Mouse (Mus musculus) forelimb bud, embryonic 11.5 days (tissue): ENCODE measurements at regions not wholly inside any gene's neighbourhood (a gene's known extent, or its start where the extent isn't known, plus 50 kb on each side); places are given as distances from the start of the nearest gene placed in this dataset.

Source experiments
- DNase-seq: peaks from one replicate; pipeline ENCODE4 v3.0.0-alpha.2; 2012; ENCODE audit warnings: low read depth, low spot score

DNA sequence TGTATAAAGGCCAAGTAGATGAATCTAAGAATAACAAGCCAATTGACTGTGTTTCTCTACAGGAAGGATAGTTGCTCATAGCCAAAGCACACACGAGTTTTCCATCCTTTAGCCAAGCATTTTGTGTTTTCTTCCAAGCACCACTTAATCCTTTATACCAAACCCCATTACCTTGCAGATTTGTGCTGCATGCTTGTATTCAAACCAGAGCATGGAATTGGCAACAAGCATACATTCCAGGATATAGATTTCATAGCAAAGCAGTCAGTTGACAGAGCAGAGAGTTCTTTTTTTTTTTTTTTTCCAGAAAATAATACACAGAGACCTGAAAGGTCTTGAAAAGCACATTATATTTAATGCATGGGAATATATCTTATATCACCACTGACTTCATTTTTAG lies 169.9 kb downstream of the Pom121l12 start:
- peak; percentile 0 for DNase-seq

DNA sequence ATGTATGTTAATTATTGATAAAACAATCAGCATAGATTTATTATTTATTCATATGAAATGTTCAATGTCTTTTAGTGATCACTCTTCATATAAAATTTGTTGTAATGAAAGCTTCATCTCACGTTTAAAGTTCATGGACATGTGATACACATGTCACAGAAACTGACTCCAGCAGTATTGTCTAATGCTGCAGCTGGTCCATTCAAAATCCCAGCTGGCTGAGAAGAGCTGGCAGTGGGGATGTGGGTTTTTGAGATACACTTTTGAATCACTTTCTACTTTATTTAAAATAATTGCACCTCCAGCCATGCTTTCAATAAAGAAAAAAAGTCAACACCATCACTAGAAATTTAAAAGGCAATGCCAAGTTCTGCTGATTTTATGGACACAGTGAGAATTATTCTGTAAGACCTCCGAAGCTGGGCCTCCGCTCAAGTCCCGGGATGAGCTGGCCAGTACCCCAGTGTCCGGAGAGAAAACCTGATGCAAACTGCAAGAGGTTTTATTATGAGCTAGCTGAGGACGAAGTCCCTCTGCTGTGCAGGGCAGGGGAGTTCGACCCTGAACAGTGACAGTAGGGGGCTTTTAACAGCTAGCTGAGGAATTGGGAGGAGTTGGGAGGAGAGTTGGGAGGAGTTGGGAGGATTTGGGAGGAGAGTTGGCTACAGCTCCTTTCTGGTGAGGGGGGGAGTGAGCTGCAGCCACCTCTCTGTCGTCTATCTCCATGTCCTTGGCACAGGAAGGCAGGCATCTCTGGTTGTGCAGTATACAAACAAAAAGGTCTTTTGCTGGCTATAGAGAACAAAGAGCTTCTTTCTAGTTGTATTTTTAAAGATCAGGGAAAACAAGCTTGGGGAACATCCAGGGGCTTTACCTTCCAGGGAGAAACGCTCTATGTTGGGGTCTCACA lies 170.6 kb downstream of the Pom121l12 start:
- DNase-seq = no peak

DNA sequence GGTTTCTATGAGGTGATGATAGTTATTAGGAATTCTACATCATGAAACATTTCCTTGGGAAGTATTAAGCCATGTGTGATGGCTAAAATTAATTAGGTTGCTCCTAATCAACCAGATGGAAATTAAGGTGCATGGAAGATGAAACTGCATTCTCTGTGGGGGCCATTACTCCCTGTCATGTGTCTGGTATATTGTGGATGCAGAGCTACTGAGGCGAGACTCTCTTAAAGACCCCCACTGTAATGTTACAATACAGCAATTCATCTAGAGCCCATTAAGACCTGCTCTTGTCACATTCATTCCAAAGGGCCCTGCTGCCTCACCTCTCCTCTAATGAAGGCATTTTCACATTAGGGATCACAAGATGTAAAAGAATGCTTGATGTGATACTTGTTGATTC lies 199.2 kb downstream of the Pom121l12 start:
- no peak for DNase-seq

DNA sequence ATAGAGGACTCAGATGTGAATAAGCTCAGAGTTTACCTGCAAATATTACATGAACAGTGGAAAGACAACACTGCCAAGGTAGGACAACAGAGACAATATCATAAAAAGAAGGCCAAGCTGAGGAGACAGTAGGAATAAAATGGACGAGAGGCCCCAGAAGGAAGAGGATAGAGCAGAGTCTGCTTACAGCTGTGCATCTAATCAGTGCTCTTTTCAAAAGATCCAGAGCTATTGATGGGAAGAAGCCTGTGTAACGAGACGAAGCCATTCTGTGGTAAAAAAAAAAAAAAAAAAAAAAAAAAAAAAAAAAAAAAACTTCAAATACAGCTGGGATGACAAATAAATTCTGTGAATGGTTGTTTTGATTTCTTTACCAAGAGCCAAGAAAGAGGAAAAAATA lies 200.2 kb downstream of the Pom121l12 start:
- DNase-seq = no peak

DNA sequence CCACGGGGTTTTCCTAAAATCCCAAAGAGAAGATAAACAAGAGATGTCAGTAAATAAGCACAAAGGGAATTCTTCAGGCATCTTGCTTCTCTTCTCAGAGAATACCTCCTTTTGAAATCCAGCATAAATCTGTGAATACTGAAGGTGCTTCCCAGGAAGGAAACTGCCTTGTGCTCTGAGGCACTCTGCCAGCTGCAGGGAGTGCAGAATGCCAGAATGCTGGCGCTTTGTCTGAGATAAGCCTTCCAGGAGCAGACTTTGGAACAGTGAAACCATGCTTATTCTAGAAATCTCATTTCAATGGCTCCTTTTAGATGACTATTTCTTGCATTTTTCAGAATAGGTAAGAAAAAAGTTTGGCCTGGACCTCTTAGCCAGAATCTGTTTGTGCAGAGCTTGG lies 219.9 kb downstream of the Pom121l12 start:
- DNase-seq = no peak
